Mouse (Mus musculus) natural killer cell, adult 2 months (primary cell): ENCODE results near the gene Alg9.
"Not testable (repeated sequence)": the region's sequence is repeated elsewhere in the genome, so short reads cannot be mapped to it uniquely, and the experiment has no call there.

Experiments
- DNase-seq, 2 experiments: peaks; one replicate each; pipeline ENCODE4 v3.0.0; 2022; ENCODE audit warnings: low spot score in 2 of 2

Gene Alg9

GRCm38 (mm10) chr9:50815666-50816065 is 40.8 kb downstream of the Alg9 start:
- DNase-seq, result no peak

GRCm38 (mm10) chr9:50816512-50816911 is 41.7 kb downstream of the Alg9 start:
- no peak for DNase-seq

DNA sequence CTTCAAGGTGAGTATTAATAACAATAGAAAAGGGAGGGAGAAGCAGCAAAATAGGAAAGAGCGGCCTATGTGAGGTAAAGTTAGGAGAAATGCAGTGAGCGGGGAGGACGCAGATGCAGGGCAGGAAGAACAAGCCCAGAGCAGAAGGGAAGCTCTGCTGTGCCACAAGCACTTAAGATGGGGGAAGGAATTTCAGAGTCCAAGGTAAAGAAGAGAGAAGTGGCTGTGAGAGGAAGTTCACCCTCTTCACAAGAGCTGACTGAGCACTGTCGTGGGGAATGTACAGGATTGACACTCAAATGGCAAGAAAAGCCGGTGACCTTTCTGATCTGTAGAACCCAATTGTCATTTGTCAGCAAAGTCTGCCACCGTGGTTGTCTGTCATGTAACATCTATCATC is 43.2 kb downstream of the Alg9 start:
- no peak for DNase-seq

- no peak for DNase-seq
Measured at GRCm38 (mm10) chr9:50819716-50820115, 44.9 kb downstream of the Alg9 start.

- DNase-seq, result no peak
Measured at GRCm38 (mm10) chr9:50821651-50822050, 46.8 kb downstream of the Alg9 start.

GRCm38 (mm10) chr9:50822216-50822615 is 47.4 kb downstream of the Alg9 start:
- no peak for DNase-seq

GRCm38 (mm10) chr9:50823779-50824453 is 49.1 kb downstream of the Alg9 start:
- DNase-seq, result no peak

DNA sequence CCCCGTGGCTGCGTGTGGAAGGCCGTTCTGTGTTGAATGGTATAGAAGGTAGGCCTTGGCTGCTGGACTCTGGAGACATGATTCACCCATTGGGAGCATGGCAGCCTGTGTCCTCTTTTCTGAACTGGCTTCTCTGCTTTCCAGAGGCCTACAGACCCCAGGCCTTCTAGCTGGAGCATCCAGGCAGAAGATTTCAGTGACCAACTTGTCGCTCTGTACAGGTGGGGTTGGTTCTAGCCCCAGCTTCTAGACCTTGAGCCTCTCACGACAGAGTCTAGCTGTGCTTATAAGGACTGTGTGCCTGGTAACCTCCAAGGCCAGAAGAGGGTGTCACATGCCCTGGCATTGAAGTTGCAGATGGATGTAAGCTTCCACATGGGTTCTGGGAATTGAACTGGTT is 56.7 kb downstream of the Alg9 start:
- DNase-seq, result no peak

DNA sequence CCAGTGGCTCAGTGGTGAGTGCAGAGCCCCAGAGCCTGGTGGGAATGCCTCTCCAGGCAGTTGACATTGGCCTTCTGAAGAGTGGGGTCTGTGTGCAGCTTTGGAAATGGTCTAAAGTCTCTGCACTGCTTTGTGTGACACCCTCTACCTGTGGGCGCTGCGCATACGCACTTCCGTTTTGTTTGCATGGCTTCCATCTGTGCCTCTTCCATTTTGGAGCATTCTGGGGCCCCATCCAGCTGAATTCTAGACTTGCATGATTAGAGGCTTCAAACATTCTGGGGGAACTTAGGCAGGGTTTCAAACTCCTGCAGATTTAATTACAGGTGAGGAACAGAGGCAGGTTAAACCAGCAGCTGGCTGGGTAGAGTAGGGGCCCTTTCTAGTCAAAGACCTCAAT is 57.3 kb downstream of the Alg9 start:
- no peak for DNase-seq

DNA sequence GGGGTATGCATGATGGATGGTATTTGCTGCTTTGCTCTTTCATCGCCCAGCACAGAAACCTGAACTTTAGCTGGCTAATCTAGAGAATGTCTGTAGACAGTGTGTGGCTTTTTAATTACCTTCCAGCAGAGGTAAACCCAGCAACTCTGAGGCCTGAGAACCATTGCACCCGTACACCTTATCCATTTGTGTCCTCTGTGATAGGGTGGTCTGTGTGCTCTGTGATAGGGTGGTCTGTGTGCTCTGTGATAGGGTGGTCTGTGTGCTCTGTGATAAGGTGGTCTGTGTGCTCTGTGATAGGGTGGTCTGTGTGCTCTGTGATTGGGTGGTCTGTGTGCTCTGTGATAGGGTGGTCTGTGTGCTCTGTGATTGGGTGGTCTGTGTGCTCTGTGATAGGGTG is 57.8 kb downstream of the Alg9 start:
- DNase-seq, result not testable (repeated sequence)

DNA sequence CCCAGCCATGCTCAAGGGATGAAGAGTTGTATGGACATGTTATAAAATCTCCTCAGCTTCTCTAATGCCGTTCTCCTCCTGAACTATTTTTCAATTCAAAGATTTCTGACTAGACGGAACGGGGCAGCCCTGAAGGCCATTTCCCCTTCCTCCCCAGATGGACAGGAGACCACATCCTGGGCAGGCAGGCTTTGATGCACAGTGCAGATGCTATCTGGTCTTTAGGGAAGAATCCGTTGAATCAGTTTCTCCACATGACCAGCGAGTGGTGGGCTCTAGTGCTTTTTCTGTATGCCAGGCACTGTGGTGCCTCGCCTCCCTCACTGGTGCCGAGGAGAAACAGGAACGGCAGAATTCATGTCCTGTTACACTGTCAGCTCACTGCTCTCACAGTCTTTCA is 59.0 kb downstream of the Alg9 start:
- peak in 1 of 2 experiments; percentile 23 for DNase-seq

DNA sequence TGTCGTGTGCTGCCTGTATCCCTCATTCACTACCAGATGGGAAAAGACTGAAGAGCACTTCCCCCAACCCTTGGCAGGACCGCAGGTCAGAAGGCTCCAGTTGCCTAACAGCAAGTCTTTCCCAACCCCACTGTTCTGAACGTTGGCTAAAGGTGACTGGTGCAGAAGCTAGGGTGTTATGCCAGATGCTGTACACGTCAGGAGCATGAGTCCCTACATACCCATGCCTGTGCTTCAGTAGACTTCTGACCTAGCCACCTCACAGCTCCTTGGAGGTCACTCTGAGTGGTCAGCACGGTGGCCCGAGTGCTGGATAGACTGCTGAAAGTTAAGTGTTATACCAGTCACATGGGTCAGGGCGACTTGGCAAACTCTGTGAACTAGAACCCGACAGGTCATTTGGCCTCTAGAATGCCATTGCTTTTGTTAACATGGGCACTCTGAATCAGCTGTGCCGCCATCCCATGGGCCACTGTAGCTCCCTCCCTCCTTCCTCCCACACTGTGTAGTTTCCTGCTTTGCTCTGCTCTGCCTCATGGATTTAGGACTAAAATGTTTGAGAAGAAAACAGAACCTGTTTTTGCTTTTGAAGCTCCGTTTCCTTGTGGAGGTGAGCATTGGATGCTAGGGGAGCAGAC is 60.4 kb downstream of the Alg9 start:
- no peak for DNase-seq

- DNase-seq, result no peak
Measured at GRCm38 (mm10) chr9:50836097-50836496, 61.3 kb downstream of the Alg9 start.

GRCm38 (mm10) chr9:50841079-50841789 is 66.4 kb downstream of the Alg9 start:
- DNase-seq, result no peak

GRCm38 (mm10) chr9:50845081-50845480 is 70.3 kb downstream of the Alg9 start, which contains the start of gene Ppp2r1b:
TSS of gene Ppp2r1b (plus strand) at chr9:50845301.
- no peak for DNase-seq

DNA sequence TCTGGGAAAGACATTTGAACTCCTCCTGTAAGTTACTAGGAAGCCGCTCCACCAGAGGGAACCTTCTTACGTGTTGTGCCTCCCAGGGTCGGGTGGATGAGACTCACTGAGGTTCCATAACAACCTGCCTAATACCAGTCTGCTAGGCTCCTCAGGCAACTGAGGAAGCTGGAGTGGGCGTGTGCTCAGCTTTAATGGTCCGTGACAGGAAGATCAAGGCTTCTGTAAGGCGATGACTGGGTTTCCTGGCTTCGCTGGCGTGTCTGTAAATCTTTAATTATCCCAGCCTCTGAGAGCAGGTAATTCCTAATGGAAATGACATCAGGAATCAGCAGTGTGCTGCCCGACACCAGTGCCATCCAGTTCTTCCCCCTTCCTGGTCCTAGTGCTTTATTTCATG is 70.7 kb downstream of the Alg9 start:
- DNase-seq, result no peak

DNA sequence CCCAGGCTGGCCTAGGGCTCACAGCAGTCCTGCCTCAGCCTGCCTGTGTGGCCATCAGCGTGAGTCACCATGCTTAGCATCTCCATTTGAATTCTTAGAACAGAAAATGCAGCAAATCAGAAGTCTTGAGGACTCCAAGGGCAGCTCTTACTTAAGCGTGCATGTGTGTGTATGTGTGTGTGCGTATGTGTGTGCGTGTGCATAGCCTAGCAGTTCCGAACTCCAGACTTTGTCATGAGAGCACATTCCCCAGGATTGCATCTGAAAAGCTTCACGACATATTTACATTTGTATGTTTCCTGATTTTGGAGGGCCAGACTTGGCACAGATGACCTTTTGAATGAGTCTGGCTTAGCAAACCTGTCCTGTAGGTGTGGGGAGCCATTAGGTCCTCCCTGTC is 72.3 kb downstream of the Alg9 start:
- no peak for DNase-seq

- DNase-seq, result no peak
Measured at GRCm38 (mm10) chr9:50847606-50848368, 73.0 kb downstream of the Alg9 start.

DNA sequence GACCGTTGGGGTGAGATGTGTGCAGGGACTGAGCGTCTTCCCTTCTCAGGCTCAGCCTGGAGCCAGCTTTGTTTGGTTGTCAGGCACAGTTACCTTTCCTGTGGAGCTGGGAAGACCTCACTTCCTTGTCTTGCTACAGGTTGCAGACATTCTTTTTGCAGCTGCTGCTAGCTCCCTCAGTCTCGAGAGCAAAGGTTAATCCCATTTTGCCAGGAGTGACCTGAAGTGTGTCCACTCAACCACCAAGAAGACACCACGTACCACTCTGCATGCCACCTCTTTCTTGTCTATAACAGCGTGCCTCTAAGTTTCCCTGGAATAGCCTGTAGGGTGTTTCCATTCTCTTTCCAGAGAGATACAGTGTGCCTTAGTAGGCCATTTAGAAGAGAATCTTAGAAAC is 74.0 kb downstream of the Alg9 start:
- DNase-seq, result no peak

GRCm38 (mm10) chr9:50849249-50849648 is 74.4 kb downstream of the Alg9 start:
- peak; percentile 64 to 75 for DNase-seq

DNA sequence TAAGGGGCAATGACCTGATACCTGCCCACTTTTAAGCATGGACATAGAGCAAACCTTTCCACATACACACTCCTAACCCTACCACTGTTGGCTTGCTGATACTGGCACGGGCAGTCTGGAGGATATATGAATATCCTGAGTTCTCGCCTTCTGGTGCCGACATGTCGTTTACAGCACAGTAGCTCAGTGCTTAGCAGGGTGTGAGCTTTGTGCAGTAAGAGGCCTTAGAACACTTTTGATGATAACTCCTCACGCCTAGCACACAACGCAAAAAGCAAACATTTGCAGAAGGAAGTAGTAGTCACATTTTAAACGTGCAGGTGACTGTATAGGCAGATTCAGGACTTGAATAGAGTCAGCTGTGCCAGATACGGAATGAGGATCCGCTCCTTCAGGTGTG is 74.9 kb downstream of the Alg9 start:
- DNase-seq, result no peak

DNA sequence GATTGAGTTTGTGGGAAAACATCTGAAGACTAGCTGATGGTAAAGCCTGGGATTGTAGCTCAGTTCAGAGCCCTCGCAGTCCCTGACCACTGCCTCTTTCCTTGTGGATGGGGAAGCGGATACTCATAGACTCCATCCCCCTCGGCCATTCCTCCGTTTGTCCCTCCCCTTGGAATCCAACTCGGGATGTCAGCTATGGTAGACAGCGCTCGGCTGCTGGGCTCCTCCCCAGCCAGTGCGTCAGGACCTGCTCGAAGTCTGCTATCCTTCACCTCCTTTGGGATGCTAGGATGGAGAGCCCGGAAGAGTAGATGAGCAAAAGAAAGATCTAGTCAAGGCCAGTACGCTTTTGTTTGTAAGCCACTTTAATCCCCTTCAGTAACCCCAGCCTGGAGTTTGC is 75.5 kb downstream of the Alg9 start:
- no peak for DNase-seq
